Mouse (Mus musculus) heart, embryonic 14.5 days (tissue): ENCODE data around the gene Gm10142. TPM values are rescaled to one million over a fixed set of nuclear protein-coding genes. Genes with fewer than 3 reads are reported as not detected.

Experiments
- ATAC-seq: fragments of 200-750 bp; cut with Nextera tagmentation; 2 replicates; pipeline ENCODE4 v1.8.0; 2017; ENCODE audit warnings: low read depth, moderate TSS enrichment; ENCODE audit not compliant: insufficient number of reproducible peaks, insufficient read depth, low FRiP score
- H3K27ac ChIP-seq, 2 experiments: fragments of 200-500 bp in 1 of 2; fragments of 300-500 bp in 1 of 2; sonication (generic) in 1 of 2; replicated peaks in 1 of 2; 2 replicates each; pipeline ENCODE4 v1.5.1; 2012 to 2014; ENCODE audit warnings: low read depth in 2 of 2, low read length in 2 of 2, control low read depth in 1 of 2, mild to moderate bottlenecking in 1 of 2, mixed read lengths in 1 of 2; ENCODE audit not compliant: control insufficient read depth in 1 of 2, insufficient read depth in 1 of 2
- H3K27me3 ChIP-seq: fragments of 300-500 bp; sonication (generic); 2 replicates; pipeline ENCODE4 v1.6.1; 2014; ENCODE audit warnings: mild to moderate bottlenecking, low read length, control low read depth; ENCODE audit not compliant: control insufficient read depth, insufficient read depth
- H3K36me3 ChIP-seq: fragments of 300-500 bp; sonication (generic); 2 replicates; pipeline ENCODE4 v1.6.1; 2014; ENCODE audit warnings: mild to moderate bottlenecking, control low read depth, low read length, mixed read lengths; ENCODE audit not compliant: control insufficient read depth, insufficient read depth
- H3K4me1 ChIP-seq, 2 experiments: fragments of 200-500 bp in 1 of 2; fragments of 300-500 bp in 1 of 2; sonication (generic) in 1 of 2; 2 replicates each; pipeline ENCODE4 v1.6.1; 2012 to 2014; ENCODE audit warnings: low read length in 2 of 2, control low read depth in 1 of 2, mixed read lengths in 1 of 2; ENCODE audit not compliant: control insufficient read depth in 2 of 2, insufficient read depth in 2 of 2
- H3K4me2 ChIP-seq: fragments of 300-500 bp; sonication (generic); 2 replicates; pipeline ENCODE4 v1.6.1; 2014; ENCODE audit warnings: mild to moderate bottlenecking, low read length
- H3K4me3 ChIP-seq, 2 experiments: fragments of 200-500 bp in 1 of 2; fragments of 300-500 bp in 1 of 2; sonication (generic) in 1 of 2; 2 replicates each; pipeline ENCODE4 v1.5.1; 2012 to 2014; ENCODE audit warnings: low read length in 2 of 2, mild to moderate bottlenecking in 2 of 2, control low read depth in 1 of 2, low read depth in 1 of 2, moderate library complexity in 1 of 2; ENCODE audit not compliant: control insufficient read depth in 1 of 2, insufficient read depth in 1 of 2
- H3K9ac ChIP-seq: fragments of 300-500 bp; sonication (generic); 2 replicates; pipeline ENCODE4 v1.6.1; 2014; ENCODE audit warnings: mild to moderate bottlenecking, low read length
- H3K9me3 ChIP-seq: fragments of 300-500 bp; sonication (generic); 2 replicates; pipeline ENCODE4 v1.6.1; 2016; ENCODE audit warnings: low read length, control low read depth; ENCODE audit not compliant: control insufficient read depth
- WGBS: fragments of 180-500 bp; shearing (Covaris S2); extraction: QIAGEN DNeasy Blood & Tissue Kit; methylation state at CpG from one replicate; pipeline ENCODE4 v1.1.7; 2014; 5-methylcytosine and 5-hydroxymethylcytosine counted together
- polyA plus RNA-seq: library from polyadenylated mRNA; unstranded; fragments of >200 nt; fragmentation: Nextera tagmentation; extraction: Ambion mirVana; gene quantifications from 2 replicates; pipeline ENCODE4 v1.2.1, GENCODE M21; 2014

Gm10142 gene
- polyA plus RNA-seq: not detected in 2 replicates

DNA sequence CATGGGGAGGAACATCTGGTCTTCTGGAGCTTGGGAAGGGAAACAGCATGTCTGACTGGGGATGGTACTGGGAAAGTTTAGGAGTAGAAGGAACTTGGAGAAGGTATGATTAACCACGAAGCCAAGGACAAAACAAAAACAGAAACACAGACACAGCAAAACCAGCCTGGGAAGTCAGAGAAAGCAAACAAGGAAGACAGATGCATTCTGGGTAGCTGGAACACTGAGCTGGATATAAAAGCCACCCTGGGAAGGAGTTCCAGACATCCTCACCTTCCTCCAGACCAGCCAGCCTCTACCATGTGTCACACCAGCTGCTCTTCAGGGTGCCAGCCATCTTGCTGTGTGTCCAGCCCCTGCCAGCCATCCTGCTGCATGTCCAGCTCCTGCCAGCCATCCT is at the start of gene Gm10142:
TSS of gene Gm10142 (plus strand) at position 301 of the 400 bp plus-strand sequence.
- no peaks in the 10 kb centered on the region for H3K36me3 ChIP-seq
- H3K4me1 ChIP-seq: no peaks in the 10 kb centered on the region
- H3K27me3 ChIP-seq: no peaks in the 10 kb centered on the region
- no peak within 1 kb of the TSS for H3K9ac ChIP-seq
- no peak within 1 kb of the TSS for H3K4me2 ChIP-seq
- no peak for ATAC-seq
- H3K27ac ChIP-seq: no peak within 1 kb of the TSS
- H3K9me3 ChIP-seq: peaks cover 4% of the 10 kb centered on the region; the same call in 1 of the 2 replicates
- no peak within 1 kb of the TSS for H3K4me3 ChIP-seq
- 70% methylated on average over 1 of the region's 1 CpGs for WGBS

- Histone ChIP-seq H3K27me3 (0 out of 2 replicates have a peak, but pooled peaks cover 6% of the 10 kb centered on the region), H3K9me3 (no peaks in the 10 kb centered on the region), H3K4me2 (no peak overlapping the region), H3K27ac (no peak overlapping the region), H3K9ac (no peak overlapping the region), H3K4me1 (no peaks in the 10 kb centered on the region), H3K36me3 (no peaks in the 10 kb centered on the region), H3K4me3 (no peak overlapping the region)
- no peak for ATAC-seq
- WGBS: 78% methylated on average over 8 of the region's 8 CpGs
Measured at GRCm38 (mm10) chr10:77666342-77666741, 49.3 kb upstream of the Gm10142 start.

DNA sequence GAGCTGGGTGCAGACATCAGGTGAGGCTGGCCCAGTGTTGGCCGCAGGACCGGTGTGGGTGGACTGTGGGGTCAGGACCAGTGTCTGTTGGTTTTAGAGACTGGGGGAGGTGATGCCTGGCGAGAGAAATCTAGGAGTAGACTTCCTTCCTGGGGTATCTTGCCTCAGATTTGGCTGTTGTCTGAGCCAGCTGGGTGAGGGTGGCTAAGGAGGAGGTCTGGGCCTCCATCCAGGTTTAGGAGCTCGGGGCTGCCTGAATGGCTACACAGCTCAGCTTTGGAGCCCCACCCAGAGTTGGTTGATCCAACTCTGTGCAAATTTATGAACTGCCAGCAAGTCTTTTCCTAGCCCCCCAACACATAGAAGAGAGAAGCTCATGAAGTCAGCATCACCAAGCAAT is 48.2 kb upstream of the Gm10142 start:
- no peak for ATAC-seq
- Histone ChIP-seq H3K4me3 (no peak overlapping the region), H3K27me3 (0 out of 2 replicates have a peak, but pooled peaks cover 6% of the 10 kb centered on the region), H3K4me1 (no peaks in the 10 kb centered on the region), H3K9me3 (no peaks in the 10 kb centered on the region), H3K27ac (no peak overlapping the region), H3K9ac (no peak overlapping the region), H3K36me3 (no peaks in the 10 kb centered on the region), H3K4me2 (no peak overlapping the region)
- 72% methylated on average over 4 of the region's 4 CpGs for whole genome bisulfite sequencing

- H3K27me3 ChIP-seq: peaks cover 3% of the 10 kb centered on the region
- ATAC-seq: no peak
- no peaks in the 10 kb centered on the region for H3K4me1 ChIP-seq
- 78% methylated on average over 4 of the region's 4 CpGs for WGBS
- no peak overlapping the region for H3K27ac ChIP-seq
- no peak overlapping the region for H3K4me3 ChIP-seq
- H3K4me2 ChIP-seq: no peak overlapping the region
- H3K36me3 ChIP-seq: no peaks in the 10 kb centered on the region
- H3K9me3 ChIP-seq: no peaks in the 10 kb centered on the region
- no peak overlapping the region for H3K9ac ChIP-seq
Measured at GRCm38 (mm10) chr10:77670710-77671109, 44.9 kb upstream of the Gm10142 start.

DNA sequence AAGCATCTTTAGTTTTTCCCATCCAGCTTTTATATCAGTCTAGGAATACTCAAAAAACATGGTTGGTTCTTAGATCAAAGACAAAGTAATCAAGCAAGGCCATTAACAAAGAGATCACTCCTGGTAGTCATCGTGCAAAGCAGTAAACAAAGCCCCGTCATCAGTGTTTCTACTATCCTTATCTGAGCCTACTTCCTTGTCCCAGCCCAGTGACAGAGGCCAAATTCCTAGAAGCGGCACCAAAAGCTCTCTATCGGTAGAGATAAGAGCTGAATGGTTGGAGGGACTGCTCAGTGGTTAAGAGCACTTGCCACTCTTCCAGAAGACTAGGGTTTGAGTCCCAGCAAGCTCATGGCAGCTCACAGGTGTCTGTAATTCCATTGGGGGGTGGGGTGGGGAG is 44.1 kb upstream of the Gm10142 start:
- H3K36me3 ChIP-seq: no peaks in the 10 kb centered on the region
- no peaks in the 10 kb centered on the region for H3K9me3 ChIP-seq
- peaks cover 11% of the 10 kb centered on the region for H3K27me3 ChIP-seq
- H3K4me3 ChIP-seq: no peak overlapping the region
- H3K27ac ChIP-seq: no peak overlapping the region
- no peak overlapping the region for H3K9ac ChIP-seq
- 9% methylated on average over 4 of the region's 4 CpGs for WGBS
- H3K4me2 ChIP-seq: no peak overlapping the region
- H3K4me1 ChIP-seq: no peaks in the 10 kb centered on the region
- no peak for ATAC-seq

GRCm38 (mm10) chr10:77673765-77674164 is 41.8 kb upstream of the Gm10142 start:
- peaks cover 33% of the 10 kb centered on the region for H3K27me3 ChIP-seq
- no peak overlapping the region for H3K27ac ChIP-seq
- no peak overlapping the region for H3K9ac ChIP-seq
- no peaks in the 10 kb centered on the region for H3K9me3 ChIP-seq
- no peak for ATAC-seq
- no peak overlapping the region for H3K4me2 ChIP-seq
- 51% methylated on average over 13 of the region's 13 CpGs for WGBS
- no peak overlapping the region for H3K4me3 ChIP-seq
- no peaks in the 10 kb centered on the region for H3K36me3 ChIP-seq
- H3K4me1 ChIP-seq: peaks cover 0 to 5% of the 10 kb centered on the region in 2 experiments; a peak in 2 of 4 replicates

DNA sequence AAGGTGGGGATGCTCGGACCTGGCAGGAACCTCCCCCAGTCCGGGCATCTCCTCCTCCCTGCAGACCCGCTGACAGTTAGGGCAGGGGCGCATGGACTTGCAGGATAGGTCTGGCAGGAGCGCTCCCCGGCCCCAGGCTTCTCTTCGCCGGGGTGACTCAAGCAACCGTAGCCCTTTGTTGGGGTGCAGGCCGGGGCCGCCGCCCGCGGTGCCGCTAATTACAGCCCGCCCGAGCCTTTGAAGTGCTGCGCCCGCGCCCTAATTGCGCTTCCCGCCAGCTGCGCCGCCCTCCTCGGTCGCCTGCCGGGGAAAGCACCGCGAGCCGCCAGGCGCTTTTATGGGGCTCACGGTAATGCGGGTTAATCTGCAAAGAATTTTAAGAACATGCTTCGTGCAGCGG is 38.0 kb upstream of the Gm10142 start:
- peak overlapping the region; percentile 24 to 28; a peak in 3 of 4 replicates for H3K4me3 ChIP-seq
- H3K9me3 ChIP-seq: no peaks in the 10 kb centered on the region
- H3K36me3 ChIP-seq: no peaks in the 10 kb centered on the region
- H3K4me2 ChIP-seq: peak overlapping the region; percentile 61
- H3K9ac ChIP-seq: peak overlapping the region; percentile 34; the same call in 1 of the 2 replicates
- ATAC-seq: no peak
- under 1% methylated on average over 35 of the region's 35 CpGs for WGBS
- no peak overlapping the region for H3K27ac ChIP-seq
- H3K4me1 ChIP-seq: peaks cover 0 to 5% of the 10 kb centered on the region in 2 experiments; a peak in 2 of 4 replicates
- peaks cover 49% of the 10 kb centered on the region for H3K27me3 ChIP-seq

GRCm38 (mm10) chr10:77682994-77683393 is 32.6 kb upstream of the Gm10142 start:
- Histone ChIP-seq H3K4me1 (peaks cover 4 to 8% of the 10 kb centered on the region in 2 experiments; a peak in 2 of 4 replicates), H3K27me3 (peaks cover 71% of the 10 kb centered on the region), H3K36me3 (no peaks in the 10 kb centered on the region), H3K27ac (no peak overlapping the region), H3K4me3 (no peak overlapping the region), H3K9ac (no peak overlapping the region), H3K9me3 (no peaks in the 10 kb centered on the region), H3K4me2 (no peak overlapping the region)
- WGBS: 57% methylated on average over 7 of the region's 7 CpGs
- ATAC-seq: no peak
